9 mouse cellular contexts compared by ENCODE assay signal in the genomic region with DNA sequence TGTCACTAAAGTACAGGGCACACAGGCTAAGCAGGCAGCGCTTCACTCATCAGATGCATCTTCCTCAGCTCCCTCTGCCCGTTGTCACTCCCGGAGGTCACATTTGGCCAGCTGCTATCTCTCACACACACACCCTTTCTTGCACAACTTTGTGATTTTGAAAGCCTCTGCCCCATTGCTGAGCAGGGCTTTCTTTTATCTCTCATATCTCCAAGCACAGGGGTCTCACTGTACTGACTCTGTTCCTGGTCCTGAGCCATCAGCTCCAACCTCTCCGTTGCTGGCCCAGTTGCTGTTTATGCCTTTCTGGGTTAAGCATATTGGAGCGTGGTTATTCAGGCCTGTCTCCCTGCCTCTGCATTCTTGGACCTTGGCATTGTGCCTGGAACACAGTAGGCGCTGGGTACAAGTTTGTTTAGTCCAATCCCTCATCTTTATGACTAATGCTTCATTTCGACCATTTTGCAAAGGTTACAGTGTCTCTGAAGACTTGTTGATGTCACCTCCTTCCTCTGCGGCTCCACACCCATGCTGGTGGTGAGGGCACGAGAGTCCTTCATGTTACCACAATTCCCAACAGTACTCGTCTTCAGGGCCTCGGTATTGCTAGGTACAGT.
DNase-seq lines count a peak whose midpoint lies in the region; ATAC-seq lines count a peak whose summit lies in the region.
"Had no signal": no experiment of that assay in that cellular context is flagged by ENCODE, and none has a peak within 500 bp of the region (broad histone marks: within the 10 kb centered on the region; RNA-seq: fewer than 3 reads in every experiment).

No protein-coding gene starts in this region.

- no peak overlapping the region for H3K4me2 ChIP-seq in forebrain, embryonic 15.5 days (replicated peaks)

- no peaks in the 10 kb centered on the region for H3K9me3 ChIP-seq in forebrain, embryonic 15.5 days

- peaks cover 31% of the 10 kb centered on the region for H3K4me1 ChIP-seq in forebrain, embryonic 15.5 days

- H3K27me3 ChIP-seq in forebrain, embryonic 15.5 days: no peaks in the 10 kb centered on the region

- H3K79me2 ChIP-seq in macrophage (ENCODE audit: inconsistent target): no peaks in the 10 kb centered on the region

- no peak for ATAC-seq in forebrain, embryonic 15.5 days (replicated peaks)

- DNase-seq in cerebellum, postnatal 10 days: peak; percentile 43 to 49
- DNase-seq in cerebellum, postnatal 25 days: no peak
- peak; percentile 58 to 69 for DNase-seq in adrenal gland, adult 18-20 months (ENCODE audit: low spot score in 2 of 2)
- DNase-seq in heart, postnatal 36 days: peak; percentile 48 to 69
- no peak for DNase-seq in layer of hippocampus, adult 8-10 months (ENCODE audit: low spot score in 2 of 2)
- DNase-seq in layer of hippocampus, adult 9-11 months: no peak

- H3K4me3 ChIP-seq in macrophage (ENCODE audit: inconsistent target): no peak overlapping the region
- no peak overlapping the region for H3K4me3 ChIP-seq in forebrain, embryonic 15.5 days
- H3K4me3 ChIP-seq: erythroblast, embryonic 14.5 days had no signal

- no peak overlapping the region for H3K9ac ChIP-seq in forebrain, embryonic 15.5 days (replicated peaks)

- WGBS in macrophage (ENCODE audit: missing documents): 17% methylated on average over 11 of the region's 11 CpGs
- WGBS in forebrain, embryonic 15.5 days: 76% methylated on average over 11 of the region's 11 CpGs

- intact Hi-C loops in heart, postnatal 36 days (cut with DNase I): loop anchor here (5.0 kb wide), 1 partner anchor 187 kb away; no protein-coding TSS in a partner anchor

- H3K27ac ChIP-seq in macrophage: peak overlapping the region; percentile 40
- H3K27ac ChIP-seq in forebrain, embryonic 15.5 days (replicated peaks): no peak overlapping the region

- H3K36me3 ChIP-seq in macrophage (ENCODE audit: inconsistent target): no peaks in the 10 kb centered on the region
- no peaks in the 10 kb centered on the region for H3K36me3 ChIP-seq in forebrain, embryonic 15.5 days

Comparison
In these comparisons a context has a peak if more than half of its experiments do, and no peak if none do; other contexts are left out.
1. DNase-seq: peak in cerebellum, postnatal 10 days (2 of 2), adrenal gland, adult 18-20 months (2 of 2) and heart, postnatal 36 days (2 of 2); none in cerebellum, postnatal 25 days (0 of 2), layer of hippocampus, adult 8-10 months (0 of 2) and layer of hippocampus, adult 9-11 months (single experiment).